Mouse (Mus musculus): ENCODE measurements at regions not wholly inside any gene's neighbourhood (a gene's known extent, or its start where the extent isn't known, plus 50 kb on each side); places are given as distances from the start of the nearest gene placed in this dataset.

DNA sequence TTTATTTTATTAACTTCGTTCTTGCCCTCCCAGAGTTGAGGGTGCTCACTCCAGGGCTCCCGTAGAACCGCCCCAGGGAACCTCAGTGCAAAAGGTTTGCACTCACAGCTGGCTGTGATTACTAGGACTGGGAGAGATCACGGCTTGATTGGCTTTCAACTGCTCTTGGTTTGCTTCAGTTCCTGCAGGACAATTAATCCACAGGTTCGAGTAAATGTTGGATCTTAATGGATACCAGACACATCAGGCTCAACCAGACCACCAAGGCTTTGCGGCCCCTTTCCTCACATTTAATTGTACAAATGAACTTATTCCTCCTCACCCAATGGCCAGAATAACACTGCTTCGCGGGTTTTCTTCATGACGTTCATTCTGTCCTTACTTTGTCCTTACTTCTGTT is 502.9 kb downstream of the Kcnj2 start:
- no peak for DNase-seq (ENCODE audit: low spot score in 2 of 2)

DNA sequence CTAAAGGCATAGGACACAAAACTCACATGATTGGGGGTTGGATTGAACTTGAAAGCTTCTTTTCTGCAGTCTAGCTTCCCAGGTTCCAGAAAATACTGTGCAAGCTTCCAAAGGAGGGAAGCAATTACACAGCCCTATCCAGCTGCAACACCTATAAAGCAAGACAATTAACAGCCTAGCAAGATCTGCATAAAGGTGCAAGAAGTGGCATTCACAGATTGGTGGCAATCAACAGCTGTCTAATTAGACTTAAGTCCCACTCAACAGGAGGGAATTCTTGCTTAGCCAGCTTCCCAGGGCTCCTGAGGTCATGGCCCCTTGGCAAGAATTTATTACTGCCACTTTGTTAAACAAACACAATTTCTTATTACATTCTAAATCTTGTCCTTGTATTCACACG is 511.9 kb downstream of the Kcnj2 start:
- no peak for DNase-seq (ENCODE audit: low spot score in 2 of 2)

DNA sequence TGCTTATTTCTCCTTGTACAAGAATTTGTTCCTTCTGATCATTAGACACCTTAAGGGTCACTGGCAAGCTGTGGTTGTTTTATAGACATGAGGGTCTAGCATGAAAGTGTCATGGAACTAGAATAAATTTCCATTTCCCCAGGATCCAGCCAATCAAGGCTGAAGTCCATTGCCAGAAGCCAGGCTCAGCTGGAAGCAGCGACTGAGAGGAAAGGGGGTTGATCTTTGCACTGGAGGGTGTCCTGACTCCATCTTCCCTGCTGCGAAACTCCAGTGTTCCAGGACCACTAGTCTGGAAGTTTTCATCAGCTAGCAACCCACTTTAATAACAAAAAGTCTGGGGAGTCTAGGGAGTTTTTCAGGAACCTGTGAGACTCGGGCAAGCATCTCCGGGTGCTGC is 517.0 kb downstream of the Kcnj2 start:
- DNase-seq (ENCODE audit: low spot score in 2 of 2) = no peak

DNA sequence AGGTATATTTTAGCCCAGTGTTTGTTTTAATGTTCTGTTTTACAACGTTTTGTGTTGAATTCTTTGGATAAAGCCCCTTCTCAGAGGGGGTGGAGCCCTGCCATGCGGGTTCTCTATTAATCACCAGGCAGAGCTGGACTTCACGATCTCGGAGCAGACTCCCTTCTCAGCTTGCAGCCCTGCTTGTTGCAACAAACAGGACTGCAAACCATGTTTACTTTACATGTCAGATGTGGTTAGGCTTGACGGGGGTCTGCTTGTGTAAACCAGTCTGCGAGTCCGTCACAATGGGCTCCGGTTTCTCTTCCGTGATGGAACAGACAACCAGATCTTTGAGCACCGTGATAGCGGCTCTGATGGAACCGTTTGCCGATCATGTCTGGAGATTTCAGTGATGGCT is 517.6 kb downstream of the Kcnj2 start:
- no peak for DNase-seq (ENCODE audit: low spot score in 2 of 2)

DNA sequence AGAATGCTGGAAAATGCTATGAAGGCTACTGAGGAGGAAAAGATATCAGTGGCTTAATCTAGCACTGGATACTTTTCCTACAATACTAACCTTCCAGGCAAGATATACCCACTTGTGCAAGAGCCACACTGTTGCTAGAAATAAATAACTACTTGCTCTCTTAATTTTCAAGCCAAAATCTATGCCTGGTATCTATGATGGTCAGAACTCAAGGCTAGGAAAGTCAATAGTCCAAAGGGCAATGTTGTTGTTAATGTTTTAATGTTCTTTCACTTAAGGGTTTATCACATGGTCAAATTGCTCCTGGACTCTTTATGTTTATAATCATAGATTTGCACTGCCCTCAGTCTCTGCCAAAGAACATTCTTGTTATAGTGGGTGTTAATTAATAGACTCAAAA is 533.5 kb downstream of the Kcnj2 start:
- no peak for DNase-seq (ENCODE audit: low spot score in 2 of 2)

DNA sequence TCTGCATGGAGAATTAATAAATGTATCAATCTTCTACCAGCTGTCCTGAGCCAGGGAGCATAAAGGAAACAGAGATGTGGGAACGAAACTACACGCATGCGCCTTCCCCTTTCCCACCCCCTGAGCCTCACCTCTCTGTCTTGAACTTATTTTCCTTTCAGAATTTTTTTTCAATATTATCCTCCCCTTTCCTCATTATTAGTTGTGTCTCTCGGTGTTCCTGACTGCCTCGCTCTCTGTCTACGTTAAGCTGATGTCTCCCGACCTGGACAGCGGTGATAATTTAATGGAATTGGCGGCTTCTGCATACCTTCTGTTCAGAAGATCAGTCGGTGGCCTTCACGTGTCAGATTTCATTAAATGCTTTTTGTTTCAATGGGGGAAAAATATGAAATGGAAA is 539.2 kb downstream of the Kcnj2 start:
- DNase-seq (ENCODE audit: low spot score in 2 of 2) = no peak

DNA sequence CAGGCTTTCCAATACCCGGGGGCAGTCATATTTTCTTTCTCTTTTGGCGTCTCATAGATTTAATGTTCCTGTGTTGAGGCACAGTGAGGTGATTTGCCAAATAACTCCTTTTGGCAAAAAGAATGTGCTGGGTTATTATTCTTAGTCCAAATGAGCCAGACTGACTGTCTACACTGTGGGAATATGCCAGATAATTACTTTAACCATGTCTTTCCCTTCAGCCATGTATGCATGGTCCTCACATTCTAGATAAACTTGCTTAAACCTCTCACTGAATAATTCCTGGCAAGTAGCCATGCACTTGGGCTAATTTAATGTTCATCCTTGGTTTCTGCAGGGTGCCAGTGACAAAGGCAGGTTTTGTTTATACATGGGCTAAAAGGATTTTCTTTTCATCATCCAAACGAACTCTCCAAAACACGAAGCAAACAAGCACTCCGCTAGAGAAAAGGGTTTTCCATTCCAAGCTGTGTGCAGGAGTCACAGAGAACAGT is 544.6 kb downstream of the Kcnj2 start:
- DNase-seq (ENCODE audit: low spot score in 2 of 2) = no peak

DNA sequence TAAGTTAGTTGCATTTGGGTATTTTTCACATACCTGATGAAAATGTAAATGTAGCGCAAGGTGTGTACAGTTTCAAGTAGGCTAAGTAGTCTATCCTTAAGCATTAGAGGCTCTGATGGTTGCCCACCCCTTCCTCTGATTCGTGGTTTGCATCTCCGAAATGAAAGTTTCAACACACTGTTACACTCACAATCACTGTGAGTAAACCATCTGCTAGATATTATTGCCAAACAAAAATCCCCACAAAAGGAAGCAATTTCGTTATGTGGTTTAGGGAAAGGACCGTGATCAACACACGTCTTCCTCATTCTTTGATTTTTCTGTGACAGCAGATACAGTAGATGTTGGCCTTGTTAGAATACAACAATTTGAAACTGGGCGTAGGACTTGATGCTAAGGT is 577.6 kb downstream of the Kcnj2 start:
- DNase-seq (ENCODE audit: low spot score in 2 of 2) = no peak

DNA sequence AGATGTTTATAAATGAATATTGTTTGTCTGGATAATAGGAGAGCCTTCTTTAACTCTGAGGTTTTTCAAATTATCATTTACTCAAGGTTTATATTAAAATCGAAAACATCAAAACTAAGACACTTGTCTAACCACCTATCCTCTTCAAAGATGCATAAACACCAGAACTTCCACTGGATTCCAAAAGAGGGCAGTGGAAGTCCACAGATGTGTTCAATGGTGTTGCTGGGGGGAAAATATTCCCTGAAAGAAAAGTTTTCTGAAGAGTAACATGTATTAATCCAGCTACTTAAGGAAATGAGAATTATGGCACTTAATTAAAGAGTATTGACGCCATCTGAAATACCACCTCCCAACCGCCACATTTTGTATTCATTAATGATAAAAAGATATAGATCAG is 586.9 kb downstream of the Kcnj2 start:
- DNase-seq (ENCODE audit: low spot score in 2 of 2) = no peak

DNA sequence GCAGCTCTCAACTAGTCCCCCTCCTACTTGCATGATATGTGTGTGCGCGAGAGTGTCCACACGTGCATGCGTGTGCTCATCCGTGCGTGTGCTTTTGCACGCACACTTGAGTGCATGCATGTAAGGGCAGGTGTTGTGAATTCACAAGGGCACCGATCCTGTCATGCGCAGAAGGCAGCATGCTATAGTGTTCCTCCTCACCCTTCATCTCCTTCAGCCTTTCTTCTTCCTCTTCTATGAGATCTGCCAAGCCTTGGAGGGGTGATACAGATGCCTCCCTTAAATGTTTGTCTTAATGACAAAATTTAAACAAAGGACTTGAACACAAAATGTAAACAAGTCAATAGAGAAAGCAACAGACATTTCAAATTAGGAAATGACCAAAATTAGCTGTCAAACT is 591.8 kb downstream of the Kcnj2 start:
- DNase-seq (ENCODE audit: low spot score in 2 of 2) = no peak

DNA sequence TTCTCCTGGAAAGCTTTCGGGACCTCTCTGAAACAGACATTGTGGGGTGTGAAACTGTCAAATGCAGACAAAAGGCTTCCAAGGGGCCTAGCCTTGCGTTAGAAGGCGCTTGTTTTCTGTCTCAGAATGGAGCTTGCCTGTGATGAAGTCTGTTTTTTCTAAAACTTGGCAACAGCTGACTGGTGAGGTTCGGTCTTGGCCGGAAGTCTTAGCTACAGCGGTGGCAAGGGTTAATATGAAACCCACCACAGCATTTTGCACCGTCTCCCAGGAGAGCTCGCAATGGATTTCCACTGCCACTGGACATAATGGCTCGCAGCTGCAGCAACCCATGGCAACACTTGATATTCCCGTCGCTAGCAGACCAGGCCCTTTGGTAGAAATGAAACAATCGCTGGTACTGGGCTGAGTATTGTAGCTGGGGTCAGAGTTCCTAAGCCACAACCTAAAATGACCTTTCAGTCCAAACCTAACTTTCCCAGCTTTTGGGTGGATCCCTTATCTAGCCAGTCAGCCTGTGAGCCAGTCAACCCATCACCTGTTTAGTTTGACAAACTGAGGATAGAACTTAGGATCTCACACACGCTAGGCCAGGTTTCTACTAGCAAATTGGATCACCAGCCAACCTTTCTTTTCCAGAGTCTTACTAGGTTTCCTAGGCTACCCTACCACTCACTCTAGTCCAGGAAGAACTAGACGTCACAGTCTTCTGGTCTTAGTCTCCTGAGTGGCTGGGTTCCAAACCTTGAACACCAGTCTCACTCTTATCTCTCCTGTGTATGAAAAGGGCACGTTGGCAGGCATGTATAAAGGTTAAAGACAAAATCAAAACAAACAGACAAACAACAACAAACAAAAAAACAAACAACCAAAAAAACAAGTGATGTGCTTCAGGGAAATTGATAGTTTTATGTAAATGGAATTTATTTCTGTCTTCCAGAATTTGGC is 592.7 kb downstream of the Kcnj2 start:
- no peak for DNase-seq (ENCODE audit: low spot score in 2 of 2)

DNA sequence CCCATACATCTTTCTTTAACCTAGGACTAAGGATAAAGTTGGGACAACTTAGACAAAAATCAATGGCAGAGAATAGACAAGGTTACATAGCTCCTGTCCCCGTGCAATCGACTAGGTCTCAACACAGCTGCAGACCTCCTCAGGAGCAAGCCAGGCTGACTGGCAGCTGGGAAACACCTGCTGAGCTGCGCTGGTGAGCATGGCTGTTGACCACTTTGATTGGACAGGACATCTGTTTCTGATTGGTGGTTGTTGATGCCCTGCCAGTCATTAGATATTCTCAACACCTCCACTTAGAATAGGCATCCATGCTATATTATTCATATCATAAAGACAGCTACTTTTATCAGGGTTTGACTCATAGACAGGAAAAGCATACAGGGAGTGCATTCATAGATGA is 597.3 kb downstream of the Kcnj2 start:
- no peak for DNase-seq (ENCODE audit: low spot score in 2 of 2)

DNA sequence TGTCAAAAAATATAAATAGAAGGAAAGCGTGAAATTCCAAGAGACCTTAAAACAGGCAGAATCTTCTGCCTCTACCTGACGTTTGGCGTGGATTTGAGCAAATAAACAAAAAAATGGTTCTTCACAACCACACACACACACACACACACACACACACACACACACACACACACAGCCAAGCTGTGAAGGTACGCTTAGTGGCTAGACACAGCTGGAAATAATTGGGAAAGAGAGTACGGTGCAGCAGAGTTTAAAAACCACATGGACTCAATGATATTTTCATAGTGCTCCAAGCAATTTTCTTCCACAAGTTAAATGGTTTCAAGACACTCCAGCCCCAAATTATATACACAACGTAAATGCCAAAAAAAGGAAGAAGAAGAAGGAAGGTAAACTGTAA is 600.4 kb downstream of the Kcnj2 start:
- DNase-seq (ENCODE audit: low spot score in 2 of 2) = no peak

DNA sequence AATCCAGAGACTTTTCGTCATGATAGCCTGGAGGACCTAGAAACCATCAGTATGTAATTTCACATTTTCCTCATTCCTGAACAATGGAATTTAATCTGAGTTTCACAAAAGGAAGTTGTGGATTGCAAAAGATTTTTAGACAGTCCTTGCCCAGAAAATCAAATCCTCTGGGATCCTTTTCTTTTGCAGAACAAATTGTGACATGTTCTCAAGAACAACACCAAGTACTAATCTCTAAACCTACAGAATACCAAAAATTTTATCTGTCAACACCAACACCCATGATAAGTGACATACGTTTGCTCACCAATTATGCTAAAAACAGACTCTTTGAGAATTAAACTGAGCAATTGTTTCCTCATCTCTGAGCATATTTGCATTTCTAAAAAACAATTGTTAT is 605.9 kb downstream of the Kcnj2 start:
- no peak for DNase-seq (ENCODE audit: low spot score in 2 of 2)

DNA sequence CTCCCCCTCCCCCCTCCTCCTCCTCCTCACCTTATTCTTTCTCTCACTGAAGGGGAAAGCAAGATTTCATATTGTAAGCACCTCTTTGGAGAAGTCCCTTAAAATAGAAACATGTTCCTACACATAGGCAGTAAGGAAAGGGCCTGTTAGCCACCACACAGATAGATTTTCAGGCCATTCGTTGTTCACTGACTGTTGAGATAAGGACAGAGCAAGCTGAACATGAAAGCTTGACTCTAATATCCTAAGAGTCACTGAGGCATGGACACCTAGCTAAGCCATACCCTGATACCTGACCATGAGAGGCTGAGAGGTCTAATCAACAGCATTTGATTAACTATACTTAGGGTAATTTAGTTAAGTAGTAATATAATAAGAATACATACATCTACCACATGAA is 609.7 kb downstream of the Kcnj2 start:
- DNase-seq (ENCODE audit: low spot score in 2 of 2) = no peak

DNA sequence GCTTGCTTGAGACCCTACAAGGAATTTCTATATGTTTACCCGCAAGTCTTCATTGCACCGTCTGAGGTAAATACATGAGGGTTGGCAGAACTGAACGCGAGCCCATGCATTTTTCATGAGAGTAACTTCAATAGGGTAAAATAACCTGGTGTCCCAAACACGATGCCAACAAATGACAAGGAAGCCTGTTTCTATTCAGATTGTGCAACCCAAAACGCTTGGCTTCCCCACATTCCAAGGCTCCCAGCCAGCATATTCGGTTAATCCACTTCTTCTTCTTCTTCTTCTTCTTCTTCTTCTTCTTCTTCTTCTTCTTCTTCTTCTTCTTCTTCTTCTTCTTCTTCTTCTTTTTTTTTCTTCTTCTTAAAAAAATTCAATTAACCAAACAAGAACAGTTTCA is 616.4 kb downstream of the Kcnj2 start:
- DNase-seq (ENCODE audit: low spot score in 2 of 2) = no peak

DNA sequence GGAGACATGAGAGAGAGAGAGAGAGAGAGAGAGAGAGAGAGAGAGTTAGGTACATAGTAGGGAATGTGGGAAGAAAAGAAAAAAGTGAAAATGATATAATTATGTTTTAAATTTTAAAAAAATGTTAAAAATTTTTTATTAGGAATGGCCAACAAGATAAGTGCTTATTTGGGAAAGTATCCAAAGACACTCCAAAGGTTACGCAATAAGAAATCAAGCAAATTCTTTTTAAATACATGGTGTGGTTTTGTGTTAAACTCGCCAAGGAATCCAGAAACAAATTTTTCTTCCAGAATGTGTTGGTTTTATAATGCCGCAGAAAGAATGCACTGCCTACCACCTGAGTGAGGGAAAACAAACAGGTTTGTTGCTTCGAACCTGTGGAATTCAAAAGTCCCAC is 617.9 kb downstream of the Kcnj2 start:
- no peak for DNase-seq (ENCODE audit: low spot score in 2 of 2)

DNA sequence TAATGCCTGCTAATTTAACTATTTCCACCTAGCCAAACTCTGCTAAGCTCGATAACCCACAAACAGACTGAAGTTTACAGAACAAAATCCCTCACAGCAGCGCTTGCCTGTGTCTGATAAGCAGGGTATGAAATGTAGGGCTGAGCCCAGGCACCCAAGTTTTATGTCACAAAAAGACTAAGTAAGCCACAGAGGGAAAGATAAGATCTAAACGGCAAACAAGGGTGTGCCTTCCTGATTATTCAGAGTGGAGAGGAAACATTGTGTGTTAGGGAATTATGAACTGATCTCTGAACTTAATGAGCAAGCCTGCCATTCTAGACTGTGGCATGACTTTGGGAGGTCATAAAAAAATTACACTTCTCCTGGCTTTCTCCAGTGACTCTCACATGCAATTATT is 621.8 kb downstream of the Kcnj2 start:
- peak; percentile 12 to 16 for DNase-seq (ENCODE audit: low spot score in 2 of 2)

DNA sequence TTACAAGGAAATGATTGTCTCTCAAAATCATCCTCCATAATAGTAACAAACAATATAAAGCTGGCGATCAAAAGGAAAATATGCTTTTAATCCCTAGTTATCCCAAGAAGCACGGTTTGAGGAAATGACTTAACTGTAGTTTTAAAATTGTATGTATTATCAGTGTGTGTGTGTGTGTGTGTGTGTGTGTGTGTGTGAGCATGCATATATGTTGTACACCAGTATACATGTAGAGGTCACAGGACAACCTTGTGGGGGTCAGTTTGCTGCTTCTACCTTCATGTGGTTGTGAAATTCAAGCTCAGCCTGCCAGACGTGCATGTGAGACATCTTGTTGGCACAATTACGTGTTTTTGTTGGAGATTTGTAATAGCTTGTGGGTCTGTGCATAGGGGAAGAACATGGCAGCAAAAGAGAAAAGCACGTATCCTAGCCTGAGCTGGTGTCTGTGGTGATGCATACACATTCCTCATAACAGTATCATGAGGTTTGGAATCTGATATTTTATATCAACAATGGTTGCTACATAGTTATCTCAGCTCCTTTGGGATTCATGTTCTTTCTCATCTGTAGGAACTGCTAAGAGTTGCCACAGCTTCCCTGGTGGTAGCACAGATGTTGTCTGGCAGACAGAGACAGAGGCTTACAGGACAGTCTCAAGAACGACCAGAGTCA is 622.4 kb downstream of the Kcnj2 start:
- no peak for DNase-seq (ENCODE audit: low spot score in 2 of 2)

DNA sequence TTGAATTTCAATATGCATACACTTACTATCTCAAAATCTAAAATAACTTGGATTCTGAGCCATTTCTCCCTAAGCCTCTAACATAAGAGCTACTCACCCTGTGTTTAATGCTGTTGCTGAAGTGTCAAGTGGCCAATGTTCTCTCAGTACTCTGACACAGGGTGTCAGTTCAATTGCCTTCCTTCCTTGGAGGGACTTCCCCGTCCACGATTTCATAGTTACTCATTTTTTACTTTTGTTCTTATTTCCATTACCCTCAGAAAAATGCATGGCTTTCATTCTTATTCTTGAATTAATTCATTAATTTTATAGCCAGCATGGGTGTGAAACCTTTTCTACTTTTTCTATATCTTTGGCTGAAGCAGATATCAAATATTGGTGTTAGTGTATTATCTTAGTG is 623.9 kb downstream of the Kcnj2 start:
- no peak for DNase-seq (ENCODE audit: low spot score in 2 of 2)

DNA sequence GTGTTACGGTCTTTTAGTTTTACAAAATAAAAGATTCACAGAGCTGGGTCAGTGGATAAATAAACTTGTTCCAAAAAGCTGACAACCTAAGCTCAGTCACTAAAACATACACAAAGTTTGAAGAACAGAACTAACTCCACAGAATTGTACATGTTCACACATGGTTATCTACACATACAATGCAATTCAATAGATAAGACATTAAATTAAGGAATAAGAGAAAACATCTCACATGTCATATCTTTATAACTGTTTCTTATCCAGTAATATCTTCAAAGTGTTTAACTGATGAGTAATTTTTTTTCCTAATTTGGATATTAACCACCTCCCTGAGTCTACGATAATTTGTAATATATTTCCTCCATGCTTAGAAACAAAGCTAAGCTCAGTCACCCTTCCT is 625.5 kb downstream of the Kcnj2 start:
- no peak for DNase-seq (ENCODE audit: low spot score in 2 of 2)

DNA sequence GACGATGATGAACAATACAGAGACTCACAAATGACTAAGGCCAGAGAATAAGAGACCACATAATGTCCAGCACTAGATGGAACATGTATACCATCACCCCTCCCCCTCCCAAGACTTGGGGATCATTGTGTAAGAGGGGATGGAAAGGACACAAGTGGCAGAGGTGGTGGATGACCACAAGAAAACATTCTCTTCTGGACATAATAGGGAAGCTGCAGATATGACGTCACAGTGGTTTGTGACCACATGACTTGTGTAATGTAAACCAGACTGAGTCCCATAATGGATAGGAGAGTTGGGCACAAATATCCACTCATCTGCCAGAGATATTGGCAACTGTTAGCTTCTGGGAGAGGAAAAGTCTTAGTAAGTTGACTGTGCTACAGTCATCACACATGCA is 630.7 kb downstream of the Kcnj2 start:
- no peak for DNase-seq (ENCODE audit: low spot score in 2 of 2)

DNA sequence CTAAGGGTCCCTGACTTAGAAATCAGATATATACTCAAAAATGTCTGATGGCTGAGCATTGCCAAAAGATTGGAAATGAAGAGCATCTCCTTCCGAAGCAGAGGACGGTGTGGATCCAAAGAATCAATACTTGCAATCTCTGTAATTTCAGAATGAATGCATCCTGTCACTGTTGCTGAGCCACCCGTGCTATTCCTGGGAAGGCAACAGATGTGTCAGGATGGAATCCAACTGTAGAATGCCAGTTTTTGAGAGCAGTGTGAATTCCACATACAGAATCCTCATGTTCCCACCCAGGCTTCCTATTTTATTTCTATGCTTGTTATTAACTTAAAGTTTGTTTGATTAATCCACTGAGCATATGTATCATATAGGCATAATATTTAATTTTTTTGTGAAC is 633.9 kb downstream of the Kcnj2 start:
- no peak for DNase-seq (ENCODE audit: low spot score in 2 of 2)
